Mouse (Mus musculus): ENCODE data around the gene Gm8356. TPM values are rescaled to one million over a fixed set of nuclear protein-coding genes. Genes with fewer than 3 reads are reported as not detected.
"Not testable (repeated sequence)": the region's sequence is repeated elsewhere in the genome, so short reads cannot be mapped to it uniquely, and the experiment has no call there.

The Gm8356 gene
- total RNA-seq (2021): not detected
- long read RNA-seq, experiment 1: 0 reads
- long read RNA-seq, experiment 2: 0 reads

GRCm38 (mm10) chr14:6537190-6537589 lies at the start of gene Gm8356:
Gene Gm8356, minus strand, starts transcription at chr14:6537290.
- H3K27ac ChIP-seq; DNase-seq (ENCODE audit: extremely low spot score in 1 of 2, low spot score in 2 of 2); H3K4me3 ChIP-seq; intact Hi-C loops (cut with DNase I): not testable (repeated sequence)

- intact Hi-C loops (cut with DNase I); DNase-seq (ENCODE audit: extremely low spot score in 1 of 2, low spot score in 2 of 2); H3K4me3 ChIP-seq; H3K27ac ChIP-seq: not testable (repeated sequence)
Measured at GRCm38 (mm10) chr14:6486331-6486730, 50.8 kb downstream of the Gm8356 start.

- H3K4me3 ChIP-seq; DNase-seq (ENCODE audit: extremely low spot score in 1 of 2, low spot score in 2 of 2); intact Hi-C loops (cut with DNase I); H3K27ac ChIP-seq: not testable (repeated sequence)
Measured at GRCm38 (mm10) chr14:6485541-6485940, 51.5 kb downstream of the Gm8356 start.

- H3K4me3 ChIP-seq; intact Hi-C loops (cut with DNase I); H3K27ac ChIP-seq; DNase-seq (ENCODE audit: extremely low spot score in 1 of 2, low spot score in 2 of 2): not testable (repeated sequence)
Measured at GRCm38 (mm10) chr14:6482126-6482525, 55.0 kb downstream of the Gm8356 start.

Other genes with a start within 250 kb of the Gm8356 start
- not detected for gene Gm21103, start 232.4 kb downstream of the Gm8356 start, total RNA-seq (2021)
- not detected for gene Gm3618, start 193.6 kb downstream of the Gm8356 start, total RNA-seq (2021)
- gene Gm16440, start 147.0 kb downstream of the Gm8356 start, total RNA-seq (2021): not detected
- gene Gm3591, start 124.8 kb downstream of the Gm8356 start, total RNA-seq (2021): under 1 TPM in 1 of 2 experiments, not detected in 1; 0.77 TPM
- not detected for gene Gm3594, start 92.7 kb downstream of the Gm8356 start, total RNA-seq (2021)
- under 1 TPM in 1 of 2 experiments, not detected in 1; 0.75 TPM for gene Gm3629, start 53.3 kb upstream of the Gm8356 start, total RNA-seq (2021)
- gene Gm3460, start 85.1 kb upstream of the Gm8356 start, total RNA-seq (2021): not detected
- not detected for gene Gm10251, start 146.9 kb upstream of the Gm8356 start, total RNA-seq (2021)
- gene Gm8050, start 183.0 kb upstream of the Gm8356 start, total RNA-seq (2021): not detected
- gene Gm3636, start 205.0 kb upstream of the Gm8356 start, total RNA-seq (2021): 1 to 10 TPM; 1.9 to 2.0 TPM
- not detected for gene Gm8362, start 237.1 kb upstream of the Gm8356 start, total RNA-seq (2021)

Data from left cerebral cortex, adult 2 months (tissue).